Mouse (Mus musculus) gastrocnemius, postnatal 14 days (tissue): ENCODE data around the gene Frmd7. TPM values are rescaled to one million over a fixed set of nuclear protein-coding genes. Genes with fewer than 3 reads are reported as not detected.

Experiments used
- DNase-seq: peaks from one replicate; pipeline ENCODE4 v3.0.0; 2021; ENCODE audit warnings: mixed read lengths
- intact Hi-C: fragments of 180-260 bp; cut with DNase I; formaldehyde crosslinking; loops from one replicate; pipeline ENCODE4 v1.15.1; 2025; ENCODE audit warnings: low total_unique reads
- total RNA-seq, 2 experiments: library from RNA; stranded (reverse); gene quantifications; 2 replicates each; pipeline ENCODE4 v1.2.3; 2021

Frmd7 gene
- total RNA-seq, 2 experiments from 2014 or later, result 0.49 to 0.98 TPM

DNA sequence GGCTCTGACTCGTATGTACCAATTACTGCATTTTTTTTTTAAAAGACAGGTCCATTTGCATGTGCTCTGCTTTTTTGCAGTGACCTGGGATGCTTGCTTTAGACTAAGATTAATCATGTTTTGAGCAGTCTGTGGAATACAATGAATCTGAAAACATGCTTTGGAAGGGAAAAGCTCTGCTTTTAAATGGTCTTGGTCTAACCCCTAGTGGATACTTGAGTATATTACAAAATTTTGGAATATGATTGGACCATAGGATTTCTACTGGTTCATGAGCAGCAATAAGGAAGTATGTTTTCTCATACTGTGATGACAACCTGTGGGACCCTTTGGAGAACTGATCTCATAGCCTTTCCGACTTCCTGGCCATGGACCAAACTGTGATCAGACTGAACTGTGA, 54.5 kb downstream of the Frmd7 start:
- DNase-seq, result no peak
- intact Hi-C loops, result loop anchor here (10.0 kb wide), 1 partner anchor 203 kb away; no protein-coding TSS in a partner anchor

DNA sequence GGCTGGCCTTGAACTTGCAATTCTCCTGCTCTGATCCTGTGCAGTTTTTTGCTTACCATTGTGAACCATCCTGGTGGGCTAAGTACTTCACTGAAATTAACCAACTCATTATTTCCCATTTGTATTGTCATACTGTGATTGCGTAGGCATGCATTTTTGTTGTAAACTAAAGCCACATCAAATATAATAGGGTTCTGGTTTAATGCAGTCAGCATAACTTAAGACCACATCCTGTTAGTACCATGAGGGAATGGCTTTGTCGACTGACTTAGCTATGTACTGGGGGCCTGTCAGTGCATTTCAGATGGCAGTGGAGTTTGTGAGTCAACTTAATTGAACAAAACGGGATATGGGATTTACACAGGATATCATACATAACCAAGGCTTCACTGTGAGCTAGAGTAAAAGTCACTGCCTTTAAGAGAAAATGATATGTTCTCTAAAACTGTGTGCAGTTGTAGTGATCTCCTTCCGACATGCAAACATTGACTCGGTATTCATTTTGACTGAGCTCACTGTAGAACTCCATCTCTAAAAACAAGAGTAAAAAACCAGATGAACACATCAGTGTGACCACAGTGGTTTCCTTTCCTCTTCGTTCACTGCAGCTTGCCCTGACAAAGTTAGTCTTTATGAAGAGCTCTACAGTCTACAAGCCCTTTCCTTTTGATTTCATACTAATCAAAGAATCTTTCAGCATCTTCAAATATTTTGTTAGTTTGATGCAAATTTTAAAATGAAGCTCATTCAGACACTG, 68.1 kb downstream of the Frmd7 start:
- DNase-seq, result no peak
- intact Hi-C loops, result no loop called here

DNA sequence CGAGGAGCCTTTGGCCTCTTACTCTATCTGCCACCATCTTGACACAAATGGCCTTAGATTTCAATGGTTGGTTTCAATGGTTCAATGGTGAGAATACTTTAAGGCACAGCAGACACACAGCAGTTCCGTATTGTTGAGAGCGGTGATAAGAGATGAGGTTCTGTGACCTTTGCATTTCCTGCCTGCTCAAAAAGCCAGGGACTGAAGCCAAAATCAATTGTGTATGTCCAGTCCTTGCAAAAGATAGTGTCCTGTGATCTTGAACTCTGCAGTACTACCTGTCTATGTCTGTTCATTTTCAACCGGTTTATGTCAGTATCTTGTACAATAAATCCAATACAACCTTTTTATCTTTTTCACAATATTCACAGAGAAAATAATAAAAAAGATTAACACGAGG, 77.8 kb downstream of the Frmd7 start:
- DNase-seq, result no peak
- intact Hi-C loops, result loop anchor here (5.0 kb wide), 1 partner anchor 1673 kb away; no protein-coding TSS in a partner anchor

GRCm38 (mm10) chrX:50863771-50864170, 78.7 kb downstream of the Frmd7 start:
- intact Hi-C loops, result no loop called here
- no peak for DNase-seq

- no peak for DNase-seq
- intact Hi-C loops, result no loop called here
Measured at GRCm38 (mm10) chrX:50850428-50851184, 91.9 kb downstream of the Frmd7 start.

Other genes with a start within 250 kb of the Frmd7 start
- 1 to 10 TPM; 2.3 to 2.7 TPM for gene Stk26, start 101.7 kb downstream of the Frmd7 start, total RNA-seq
- 10 to 100 TPM; 25.3 to 28.1 TPM for gene Rap2c, start 75.3 kb upstream of the Frmd7 start, total RNA-seq